Mouse (Mus musculus) megakaryocyte, embryonic 14.5 days (primary cell): ENCODE measurements at regions not wholly inside any gene's neighbourhood (a gene's known extent, or its start where the extent isn't known, plus 50 kb on each side); places are given as distances from the start of the nearest gene placed in this dataset.

ENCODE experiments used
- FLI1 ChIP-seq: IDR thresholded peaks from 2 replicates; pipeline ENCODE4 v1.6.1; 2012; ENCODE audit warnings: low read length, inconsistent platforms, mixed read lengths
- GATA1 ChIP-seq: IDR thresholded peaks from 3 replicates; pipeline ENCODE4 v1.6.1; 2012; ENCODE audit warnings: mixed read lengths, low read length, inconsistent platforms, borderline replicate concordance

- TF ChIP-seq GATA1 (no peak), FLI1 (no peak)
These were observed 135.6 kb downstream of the Nectin1 start for GRCm38 (mm10) chr9:43879220-43879968.
